Mouse (Mus musculus) lung, postnatal 10 days (tissue): ENCODE data around the gene Rhebl1.

Source experiments
- DNase-seq: peaks from one replicate; pipeline ENCODE4 v3.0.0; 2021

Gene Rhebl1

GRCm38 (mm10) chr15:98871070-98871915 lies 23.0 kb downstream of the Rhebl1 start, which contains the start of gene Kmt2d:
TSS of gene Kmt2d (minus strand) at chr15:98871204.
- DNase-seq: peak; percentile 56

DNA sequence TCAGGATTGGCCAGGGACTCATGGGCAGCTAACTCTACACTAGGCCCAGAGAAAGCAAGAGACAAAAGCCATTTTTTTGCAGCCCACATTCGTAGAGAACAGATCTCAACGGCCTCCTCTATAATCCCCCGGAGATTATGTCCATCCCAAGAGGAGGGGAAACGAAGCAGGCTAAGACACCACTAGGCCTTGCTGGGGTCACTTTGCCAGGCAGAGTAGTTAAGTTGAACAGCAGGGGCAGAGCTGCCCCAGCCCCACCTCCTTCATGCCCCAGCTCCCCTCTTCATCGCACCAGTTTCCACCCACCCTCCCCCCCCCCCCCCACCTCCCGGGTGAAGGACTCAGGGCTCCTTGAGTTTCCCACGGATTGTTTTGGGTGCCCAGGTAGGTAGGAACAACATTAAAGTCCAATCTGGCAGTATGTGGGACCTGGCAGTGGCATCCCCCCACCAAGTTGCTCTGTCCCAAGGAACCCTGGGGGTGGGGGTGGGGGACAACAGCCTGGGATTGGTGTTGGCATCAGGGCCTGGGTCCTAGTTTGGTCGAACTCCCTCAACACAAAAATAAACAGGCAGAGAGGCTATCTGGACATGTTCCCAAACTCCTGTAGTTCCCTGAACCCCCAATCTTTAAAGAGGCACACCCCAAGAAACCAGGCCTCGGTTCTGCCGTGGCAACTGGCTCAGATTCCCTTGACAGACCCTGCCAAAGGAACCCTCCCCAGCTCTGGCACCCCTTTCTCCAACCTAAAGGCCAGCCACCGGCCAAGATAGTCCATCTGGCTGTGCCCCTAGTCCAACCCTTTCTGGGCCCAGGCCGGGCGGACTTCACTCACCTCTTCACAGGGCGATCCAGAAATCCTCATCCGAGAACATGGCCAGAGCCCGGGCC lies 23.9 kb downstream of the Rhebl1 start:
- peak; percentile 48 for DNase-seq

DNA sequence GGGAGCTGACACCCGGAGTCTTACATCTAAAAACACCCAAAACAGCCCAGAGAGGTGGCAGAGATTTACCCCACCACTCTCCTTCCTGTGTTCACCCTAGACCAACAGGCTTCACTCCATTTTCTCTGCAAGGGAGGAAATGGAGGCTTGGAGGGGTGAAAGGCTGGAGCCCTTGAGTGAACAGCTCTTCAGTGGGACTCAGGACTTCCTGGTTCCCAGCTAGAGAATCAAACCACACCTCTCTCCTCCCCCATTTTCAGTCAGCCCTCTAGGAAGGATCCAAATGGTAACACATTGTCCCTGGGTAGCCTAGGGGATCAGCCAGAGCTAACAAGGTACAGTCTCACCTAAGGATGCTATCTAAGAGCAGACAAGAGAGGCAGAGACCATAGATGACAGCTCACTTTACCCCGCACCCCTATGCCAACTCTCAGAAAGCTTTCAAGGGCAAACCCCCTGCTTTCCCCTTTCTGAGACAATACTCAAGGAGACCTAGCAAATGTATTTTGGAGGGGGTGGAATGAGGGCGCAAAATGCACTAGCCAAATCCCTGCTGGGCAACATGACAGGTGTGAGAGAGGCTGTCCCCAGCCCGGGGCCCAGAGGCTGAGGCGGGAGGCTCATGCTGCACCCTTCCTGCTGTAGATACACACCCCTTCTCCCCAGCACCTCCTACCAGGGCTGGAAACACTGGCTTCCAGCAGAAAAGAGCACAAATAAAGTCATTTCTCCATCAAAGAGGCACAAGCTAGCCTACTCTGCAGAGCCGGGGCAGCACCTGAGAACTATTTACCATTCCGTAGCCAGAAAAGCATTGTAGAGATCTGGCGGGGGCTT lies 24.8 kb downstream of the Rhebl1 start:
- DNase-seq: peak; percentile 58

DNA sequence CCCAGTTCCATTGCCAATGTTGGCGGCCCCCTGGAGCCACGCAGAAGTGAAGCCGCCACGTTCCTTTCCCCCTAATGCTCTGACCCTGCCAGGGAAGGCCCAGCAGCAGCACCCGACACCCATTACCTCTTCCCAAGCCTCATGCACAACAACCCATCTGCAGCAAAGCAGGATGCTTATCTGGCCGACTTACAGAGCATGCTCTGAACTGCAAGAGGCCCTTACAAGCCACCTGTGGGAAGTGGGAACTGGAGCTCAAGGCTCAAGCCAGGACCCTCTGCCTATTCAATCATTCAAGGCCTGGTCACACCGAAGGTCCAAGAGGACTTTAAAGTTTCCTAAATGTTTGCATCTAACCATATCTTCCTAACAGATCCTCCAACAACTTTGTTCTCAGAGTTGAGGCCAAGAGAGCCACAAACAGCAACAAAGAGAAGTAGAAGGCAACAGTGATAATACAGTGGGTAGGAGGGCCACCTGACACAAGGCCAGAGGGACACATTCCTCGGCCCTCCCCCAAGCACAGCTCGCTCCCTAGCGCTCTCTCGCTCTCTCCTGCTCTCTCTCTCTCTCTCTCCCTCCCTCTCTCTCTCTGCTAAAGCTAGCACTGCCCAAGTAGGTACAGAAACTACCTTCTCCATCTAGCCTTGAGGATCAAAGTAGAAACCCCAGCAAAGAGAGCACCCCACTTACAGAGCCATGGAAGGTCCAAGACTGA lies 25.8 kb downstream of the Rhebl1 start:
- no peak for DNase-seq

GRCm38 (mm10) chr15:98867321-98867720 lies 27.0 kb downstream of the Rhebl1 start:
- peak; percentile 83 for DNase-seq

- DNase-seq: no peak
These were observed 27.8 kb downstream of the Rhebl1 start for GRCm38 (mm10) chr15:98866501-98866900.

DNA sequence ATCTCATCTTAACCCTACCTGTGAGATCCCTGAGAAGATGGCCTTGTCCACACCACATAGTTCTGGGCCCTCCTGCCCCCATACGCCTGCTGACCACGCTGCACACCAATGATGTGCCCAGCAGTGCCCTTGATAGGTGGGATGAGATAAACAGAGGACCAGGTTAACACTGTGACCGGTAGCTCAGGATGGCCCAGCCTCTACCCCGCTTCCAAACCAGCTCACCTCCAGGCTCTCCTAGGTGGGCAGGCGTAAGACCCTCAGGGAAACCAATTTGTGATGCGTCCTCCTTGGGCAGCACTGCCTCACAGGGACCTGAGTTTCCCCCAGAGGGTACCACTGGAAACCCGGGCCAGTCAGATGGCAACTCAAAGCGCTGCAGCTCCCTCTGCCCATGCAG lies 28.6 kb downstream of the Rhebl1 start:
- no peak for DNase-seq

GRCm38 (mm10) chr15:98864951-98865350 lies 29.4 kb downstream of the Rhebl1 start:
- DNase-seq: no peak

- peak; percentile 3 for DNase-seq
These were observed 30.8 kb downstream of the Rhebl1 start for GRCm38 (mm10) chr15:98863451-98863958.

DNA sequence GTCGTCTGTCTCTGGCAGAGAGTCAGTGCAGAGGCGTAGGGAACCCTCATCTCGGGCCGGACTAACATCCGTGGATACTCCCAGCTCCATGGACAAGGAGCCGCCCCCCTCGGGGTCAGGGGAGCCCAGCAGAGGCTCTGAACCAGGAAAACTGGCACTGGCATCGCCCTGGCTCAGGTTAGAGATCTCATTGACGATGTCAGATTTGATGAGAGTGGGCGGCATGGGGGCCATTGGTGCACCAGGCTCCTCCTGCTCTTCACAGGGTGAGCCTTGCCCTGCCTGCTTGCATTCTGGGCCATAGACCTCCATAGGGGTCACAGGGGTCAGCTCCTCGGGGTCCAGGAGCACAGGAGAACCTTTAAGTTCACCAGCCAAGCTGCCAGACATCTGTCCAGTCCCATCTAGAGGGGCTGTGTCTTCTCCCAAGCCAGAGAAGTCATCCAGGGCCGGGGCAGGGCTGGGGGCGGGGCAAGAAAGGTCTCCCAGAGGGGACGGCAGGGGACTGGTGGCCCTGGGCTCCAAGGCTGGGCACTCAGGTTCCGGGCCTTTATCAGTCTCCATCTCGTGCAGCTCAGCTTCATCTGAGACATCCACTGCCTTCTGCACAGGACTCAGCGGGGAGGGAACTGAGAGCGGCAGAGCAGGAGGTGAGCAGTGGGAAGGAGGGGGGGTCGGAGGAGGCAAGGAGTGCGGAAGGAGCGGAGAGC lies 32.5 kb downstream of the Rhebl1 start:
- peak; percentile 6 for DNase-seq

DNA sequence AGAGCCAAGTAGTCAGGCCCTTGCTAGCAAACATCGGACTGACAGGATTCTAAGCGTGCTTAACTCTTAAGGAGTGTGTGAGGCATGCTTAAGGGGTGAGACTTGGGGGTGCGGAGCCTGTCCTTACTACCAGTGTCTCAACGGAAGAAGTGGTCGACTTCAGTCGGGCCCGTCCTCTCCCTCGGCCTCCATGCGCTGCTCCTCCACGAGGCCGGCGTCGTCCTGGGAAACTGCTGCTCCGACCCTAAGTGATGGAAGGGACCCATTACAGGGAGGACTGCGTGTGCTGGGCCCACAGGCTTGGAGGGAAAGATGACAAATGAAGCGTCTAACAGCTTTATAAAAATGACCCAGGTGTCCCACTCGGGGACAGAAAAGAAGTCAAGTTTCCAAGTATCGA lies 33.4 kb downstream of the Rhebl1 start:
- no peak for DNase-seq

- peak; percentile 3 for DNase-seq
These were observed 34.9 kb downstream of the Rhebl1 start for GRCm38 (mm10) chr15:98859319-98860043.

GRCm38 (mm10) chr15:98854214-98854613 lies 40.1 kb downstream of the Rhebl1 start:
- DNase-seq: no peak

DNA sequence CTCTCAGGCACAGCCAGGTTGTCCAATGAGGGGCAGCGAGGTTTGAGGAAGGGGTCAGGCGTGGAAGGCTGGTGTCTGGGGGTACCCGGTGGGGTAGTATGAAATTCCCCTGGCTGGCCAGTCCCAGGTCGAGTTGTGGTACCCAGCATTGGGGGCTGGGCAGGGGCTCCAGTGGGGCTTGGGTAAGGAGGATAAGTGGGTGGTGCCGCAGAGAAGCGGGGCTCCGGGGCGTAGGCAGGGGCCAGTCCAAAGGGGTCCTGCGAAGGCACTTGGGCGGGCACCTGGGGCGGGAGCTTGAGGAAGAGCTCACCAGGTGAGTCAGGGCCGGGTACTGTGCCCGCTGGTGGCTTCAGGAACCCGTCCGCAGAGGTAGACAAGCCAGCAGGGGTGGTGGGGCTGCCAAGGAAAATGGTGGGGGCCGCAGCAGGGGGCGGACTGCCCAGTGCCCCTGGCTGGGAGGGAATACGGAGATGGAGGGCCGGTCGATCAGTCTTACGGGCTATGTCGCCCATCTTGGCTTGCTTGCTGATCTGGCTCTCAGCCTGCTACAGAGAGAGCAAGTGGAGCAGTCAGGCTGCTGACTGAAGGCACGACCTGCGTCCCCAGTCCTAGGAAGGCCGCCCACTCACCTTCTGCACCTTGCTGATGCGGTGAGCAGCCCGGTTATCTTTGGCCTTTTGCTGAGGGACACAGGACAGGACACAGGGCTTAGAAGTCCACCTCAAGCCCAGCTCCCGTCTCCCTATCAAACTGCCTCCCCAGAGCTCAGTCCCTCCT lies 41.0 kb downstream of the Rhebl1 start:
- DNase-seq: peak; percentile 7

- no peak for DNase-seq
These were observed 41.6 kb downstream of the Rhebl1 start for GRCm38 (mm10) chr15:98852733-98853132.

DNA sequence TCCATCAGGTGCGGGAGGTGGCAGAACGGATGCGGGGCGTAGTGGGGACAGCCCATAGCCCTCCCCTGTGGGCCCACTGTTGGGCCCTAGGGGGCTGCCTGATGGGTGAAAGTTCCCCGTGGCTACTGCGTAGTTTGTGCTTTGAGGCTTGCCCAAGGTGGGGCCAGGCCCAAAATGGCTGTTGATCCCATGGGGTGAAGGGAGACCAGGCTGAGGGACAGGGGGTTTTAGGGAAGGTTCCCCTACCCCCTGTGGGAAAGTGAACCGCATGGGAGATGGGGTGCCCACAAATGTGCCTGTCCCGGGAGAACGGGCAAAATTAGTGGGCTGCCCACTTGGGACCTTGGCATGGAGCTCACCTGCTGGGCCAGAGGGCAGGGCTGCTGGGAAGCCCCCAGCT lies 42.3 kb downstream of the Rhebl1 start:
- no peak for DNase-seq

- no peak for DNase-seq
These were observed 43.0 kb downstream of the Rhebl1 start for GRCm38 (mm10) chr15:98851229-98851818.

- no peak for DNase-seq
These were observed 43.7 kb downstream of the Rhebl1 start for GRCm38 (mm10) chr15:98850668-98851067.

GRCm38 (mm10) chr15:98849956-98850600 lies 44.3 kb downstream of the Rhebl1 start:
- no peak for DNase-seq
